Mouse (Mus musculus) skeletal muscle tissue, adult 2 months (tissue): ENCODE measurements around the gene Zfp335.

Source experiments
- DNase-seq: peaks from one replicate; pipeline ENCODE4 v3.0.0-alpha.2; 2012; ENCODE audit warnings: low read depth, low spot score

Zfp335 gene

GRCm38 (mm10) chr2:164924100-164924857 is 12.7 kb upstream of the Zfp335 start:
- peak; percentile 85 for DNase-seq

DNA sequence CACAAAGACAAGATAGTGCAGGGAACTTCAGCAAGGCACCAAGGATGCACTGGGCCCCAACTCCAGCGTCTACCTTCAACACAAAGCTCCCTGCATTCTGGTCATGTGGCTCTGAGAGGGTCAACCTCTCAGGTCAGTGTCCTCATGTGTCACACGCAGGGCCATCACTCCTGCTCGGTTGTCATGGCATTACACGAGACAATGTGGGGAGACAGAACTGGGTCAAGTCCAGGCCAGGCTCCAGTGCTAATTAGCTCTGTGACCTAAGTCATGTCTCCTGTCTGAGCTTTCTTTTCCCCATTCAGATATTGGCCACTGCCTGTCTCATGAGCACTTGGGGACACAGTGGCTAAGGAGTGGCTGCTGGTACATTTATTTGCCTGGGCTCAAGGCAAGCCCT is 11.7 kb upstream of the Zfp335 start:
- no peak for DNase-seq

DNA sequence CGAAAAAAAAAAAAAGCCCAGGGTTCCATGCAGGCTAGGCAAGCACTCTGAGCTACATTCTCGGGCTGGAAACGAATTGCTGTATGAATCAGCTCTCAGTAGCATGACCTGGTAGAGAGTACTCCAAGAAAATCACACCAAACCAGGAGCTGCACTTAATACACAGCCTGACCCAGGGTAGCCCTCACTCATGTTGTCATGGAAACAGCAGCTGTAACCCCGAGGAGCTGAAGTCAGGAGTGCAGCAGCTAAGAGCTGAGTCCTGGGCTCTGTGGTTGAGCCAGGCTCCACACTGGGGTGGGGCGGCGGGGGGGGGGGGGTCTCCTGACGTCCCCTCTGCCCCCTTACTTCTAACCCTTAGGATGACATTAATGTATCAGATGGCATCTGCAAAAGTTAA is 10.4 kb upstream of the Zfp335 start:
- DNase-seq = no peak

- DNase-seq = no peak
Measured at GRCm38 (mm10) chr2:164918325-164918724, 6.8 kb upstream of the Zfp335 start.

- DNase-seq = no peak
Measured at GRCm38 (mm10) chr2:164917371-164917770, 5.8 kb upstream of the Zfp335 start.

- no peak for DNase-seq
Measured at GRCm38 (mm10) chr2:164916820-164917219, 5.3 kb upstream of the Zfp335 start.

DNA sequence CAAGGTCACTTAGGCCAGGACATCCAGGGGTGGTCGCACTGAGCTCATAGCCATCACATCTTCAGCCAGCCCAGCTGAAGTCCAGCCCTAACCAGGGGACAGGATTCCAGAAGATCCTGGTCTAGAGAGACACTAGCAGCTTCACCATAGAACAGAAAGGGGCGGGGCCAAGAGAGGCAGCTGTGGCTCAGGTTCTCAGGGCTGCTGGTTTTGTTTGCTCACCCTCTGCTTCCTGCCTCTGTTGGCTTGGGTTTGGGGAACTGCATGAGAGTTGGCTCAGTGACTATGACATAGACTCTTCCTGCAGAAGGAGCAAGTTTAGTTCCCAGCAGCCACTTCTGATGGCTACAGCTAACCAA is 1.9 kb upstream of the Zfp335 start:
- no peak for DNase-seq

- DNase-seq = no peak
Measured at GRCm38 (mm10) chr2:164912749-164913427, 1.3 kb upstream of the Zfp335 start.

DNA sequence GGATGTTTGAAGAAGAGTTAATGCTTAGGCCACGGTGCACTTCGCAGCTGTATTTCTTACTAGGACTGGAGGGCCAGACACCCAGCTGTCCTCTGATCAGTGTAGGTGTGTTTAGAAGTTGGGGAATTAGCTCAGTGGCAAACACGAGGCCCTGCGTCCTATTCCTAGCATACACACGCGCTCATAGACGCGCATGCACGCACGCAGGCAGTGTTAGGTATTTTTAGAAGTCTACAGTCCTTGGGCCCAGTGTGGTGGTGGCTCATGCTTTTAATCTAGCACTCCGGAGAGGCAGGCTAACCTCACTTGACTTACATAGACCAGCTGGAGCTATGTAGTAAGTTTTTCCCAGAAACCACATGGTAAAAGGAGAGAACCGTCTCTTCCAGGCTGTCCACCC is 594 bp upstream of the Zfp335 start:
- DNase-seq = peak; percentile 90

DNA sequence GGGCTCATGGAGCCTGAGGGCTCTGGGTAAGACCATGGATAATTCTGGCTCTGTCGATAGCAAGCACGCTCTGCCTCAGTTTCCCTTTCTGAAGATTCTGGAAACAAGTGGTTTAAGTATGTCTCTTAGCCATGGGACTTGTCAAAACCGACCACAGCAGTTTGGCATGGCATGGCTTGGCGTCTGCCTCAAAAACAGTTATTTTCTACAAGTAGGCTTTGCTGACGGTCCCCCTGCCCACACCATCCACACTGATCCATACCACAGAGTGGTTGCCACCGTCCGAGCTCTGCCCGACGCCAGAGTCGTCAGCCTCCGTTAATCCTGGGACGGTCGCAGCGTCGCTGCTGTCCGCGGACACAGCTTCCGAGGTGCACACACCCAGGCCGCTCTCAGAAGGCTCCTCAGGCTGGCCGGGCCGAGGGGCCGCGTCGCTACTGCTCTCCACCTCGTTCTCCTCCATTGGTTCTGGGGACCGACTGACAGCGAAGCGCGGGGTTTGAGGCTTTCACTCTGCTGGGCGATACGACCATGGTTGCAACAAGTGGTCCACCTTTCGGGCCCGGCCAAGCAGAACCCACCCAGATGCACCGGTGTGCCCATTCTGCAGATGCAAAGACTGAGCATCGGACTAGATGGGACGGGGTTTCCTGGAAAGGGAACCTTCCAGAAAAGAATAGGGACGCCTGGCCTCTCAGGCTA is 1.0 kb downstream of the Zfp335 start:
- DNase-seq = no peak

DNA sequence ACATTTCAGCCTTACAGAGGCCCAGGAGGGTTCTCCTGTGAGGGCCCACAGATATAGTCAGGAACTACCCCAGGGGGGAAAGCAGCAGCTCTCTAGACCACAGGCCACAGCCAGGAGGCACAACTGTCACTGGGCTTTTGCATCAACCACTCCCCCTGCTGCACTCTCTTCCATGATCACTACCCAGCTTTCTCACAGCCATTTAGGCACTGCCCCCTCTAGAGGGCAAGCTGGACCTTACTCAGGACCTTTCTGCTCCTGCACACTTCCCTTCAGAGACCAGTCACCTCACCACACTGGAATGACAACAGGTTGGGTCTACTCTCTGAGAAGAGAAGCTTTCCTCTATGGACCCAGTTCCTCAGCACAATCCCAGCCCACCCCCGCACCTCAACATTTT is 2.0 kb downstream of the Zfp335 start:
- DNase-seq = no peak

DNA sequence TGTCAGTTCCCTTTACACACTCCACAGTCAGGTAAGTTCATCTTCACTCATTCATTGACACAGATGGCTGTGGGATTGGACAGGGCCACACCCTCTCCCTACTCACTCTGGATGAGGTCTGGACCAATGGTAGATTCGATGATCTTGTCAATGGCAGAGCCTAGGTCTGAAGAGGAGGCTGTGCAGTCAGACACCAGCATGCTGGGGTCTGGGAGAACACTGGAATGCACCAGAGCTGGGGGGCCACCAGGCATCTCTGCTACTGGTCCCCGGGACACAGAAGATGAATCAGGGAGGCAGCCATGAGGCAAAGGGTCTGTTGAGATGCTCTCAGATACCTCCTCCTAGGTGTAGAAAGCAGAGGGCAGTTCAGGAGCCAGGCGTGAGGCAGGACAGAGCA is 2.5 kb downstream of the Zfp335 start:
- DNase-seq = no peak

DNA sequence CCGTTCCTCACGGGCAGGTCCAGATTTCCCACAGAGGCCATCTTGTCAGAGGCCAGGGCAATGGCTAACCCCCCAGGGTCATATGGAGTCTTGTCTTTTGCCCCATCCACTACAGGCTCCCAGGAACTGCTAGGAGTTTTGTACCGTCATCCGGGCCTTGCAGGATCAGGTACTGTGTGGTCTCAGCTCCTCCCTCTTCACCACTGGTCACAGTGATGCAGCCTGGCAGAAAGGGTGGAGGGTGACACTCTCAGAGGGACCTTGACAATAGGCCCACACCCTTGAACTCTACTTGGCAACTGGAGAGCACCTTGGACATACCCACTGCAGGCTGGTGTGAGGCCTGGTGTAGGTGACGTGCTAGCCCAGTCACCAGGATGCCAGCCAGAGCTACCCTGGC is 3.5 kb downstream of the Zfp335 start:
- DNase-seq = no peak

DNA sequence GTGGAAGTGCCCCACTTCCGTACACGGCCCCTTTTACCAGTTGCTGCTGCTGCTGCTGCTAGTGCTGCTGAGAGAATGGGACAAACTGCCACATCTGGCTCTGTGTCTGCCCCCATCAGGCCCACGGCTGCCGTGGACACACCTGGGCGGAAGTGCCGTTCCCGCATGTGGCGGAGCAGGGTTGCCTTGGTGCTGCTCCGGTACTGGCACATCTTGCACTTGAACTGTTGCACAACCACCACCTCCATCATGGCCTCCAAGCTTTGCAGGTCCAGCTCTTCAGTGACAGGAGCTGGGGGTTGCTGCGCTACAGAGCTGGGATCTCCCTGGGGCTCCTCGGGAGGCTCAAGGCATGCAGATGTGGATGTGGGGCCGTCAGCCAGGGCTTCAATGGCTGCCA is 4.0 kb downstream of the Zfp335 start:
- no peak for DNase-seq

- no peak for DNase-seq
Measured at GRCm38 (mm10) chr2:164906071-164906470, 5.5 kb downstream of the Zfp335 start.

GRCm38 (mm10) chr2:164903496-164903895 is 8.1 kb downstream of the Zfp335 start:
- DNase-seq = no peak

GRCm38 (mm10) chr2:164901380-164901779 is 10.2 kb downstream of the Zfp335 start:
- peak; percentile 69 for DNase-seq

- no peak for DNase-seq
Measured at GRCm38 (mm10) chr2:164899723-164900459, 11.7 kb downstream of the Zfp335 start.

- no peak for DNase-seq
Measured at GRCm38 (mm10) chr2:164899034-164899433, 12.5 kb downstream of the Zfp335 start.

DNA sequence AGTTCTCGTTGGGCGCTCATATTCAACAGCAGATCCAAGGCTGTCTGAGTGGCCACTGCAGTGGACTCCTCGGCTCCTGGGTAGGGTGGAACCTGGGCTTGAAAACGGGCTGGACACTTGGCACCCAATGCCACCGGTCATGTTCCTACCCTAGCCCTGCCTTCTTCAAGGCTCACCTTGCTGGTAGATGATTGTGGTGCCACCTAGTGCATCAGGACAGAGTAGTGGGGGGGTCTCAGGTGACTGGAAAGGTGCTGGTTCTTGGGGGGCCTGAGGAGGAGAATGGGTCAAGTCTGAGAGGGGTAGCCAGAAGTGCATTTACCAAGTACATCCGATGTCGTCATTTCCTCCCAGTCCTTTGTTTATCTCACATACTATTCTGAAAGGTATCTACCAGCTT is 13.5 kb downstream of the Zfp335 start:
- DNase-seq = no peak

- no peak for DNase-seq
Measured at GRCm38 (mm10) chr2:164895885-164896284, 15.7 kb downstream of the Zfp335 start.

DNA sequence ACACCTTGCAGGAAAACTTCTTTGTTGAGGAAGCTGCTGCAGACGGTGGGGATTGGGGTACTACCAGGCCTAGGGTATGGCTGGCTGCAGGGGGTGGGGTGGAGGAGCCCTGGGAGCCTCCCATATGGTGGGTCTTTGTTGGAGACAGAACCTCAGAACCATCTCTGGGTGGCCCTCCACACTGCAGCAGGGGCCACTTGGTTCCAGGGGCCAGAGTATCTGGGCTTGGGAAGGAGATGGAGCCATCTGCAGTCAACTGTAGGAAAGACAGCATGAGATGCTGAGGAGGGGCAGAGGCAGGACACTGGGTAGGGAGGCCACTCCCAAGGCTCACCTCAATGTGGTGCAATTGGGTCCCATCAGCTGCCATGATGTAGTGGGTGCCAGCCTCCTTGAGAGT is 16.9 kb downstream of the Zfp335 start:
- DNase-seq = no peak
